Mouse (Mus musculus): ENCODE measurements around the gene Bves.
"Not testable (repeated sequence)": the region's sequence is repeated elsewhere in the genome, so short reads cannot be mapped to it uniquely, and the experiment has no call there.

The Bves gene

DNA sequence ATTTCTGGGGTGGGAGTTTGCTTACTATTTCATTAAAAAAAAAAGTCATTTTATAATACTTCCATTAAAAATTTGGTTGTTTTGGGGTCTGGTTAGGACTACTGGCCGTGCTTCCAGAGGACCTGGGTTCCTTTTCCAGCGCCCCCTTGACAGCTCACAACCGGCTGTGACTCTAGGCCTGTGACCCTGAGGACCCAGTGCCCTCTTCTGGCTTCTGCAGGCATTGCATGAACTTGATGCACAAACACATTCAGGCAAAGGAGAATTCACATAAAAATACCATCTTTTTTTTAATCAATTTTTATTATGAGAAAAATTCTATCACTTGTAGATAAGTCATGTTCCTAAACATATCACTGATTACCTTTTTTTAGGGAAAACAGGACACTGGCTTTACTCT, 12.6 kb downstream of the Bves start:
- not testable (repeated sequence) for DNase-seq (ENCODE audit: low read depth, low spot score)

GRCm38 (mm10) chr10:45356091-45356490, 20.5 kb downstream of the Bves start:
- no peak for DNase-seq (ENCODE audit: low read depth, low spot score)

DNA sequence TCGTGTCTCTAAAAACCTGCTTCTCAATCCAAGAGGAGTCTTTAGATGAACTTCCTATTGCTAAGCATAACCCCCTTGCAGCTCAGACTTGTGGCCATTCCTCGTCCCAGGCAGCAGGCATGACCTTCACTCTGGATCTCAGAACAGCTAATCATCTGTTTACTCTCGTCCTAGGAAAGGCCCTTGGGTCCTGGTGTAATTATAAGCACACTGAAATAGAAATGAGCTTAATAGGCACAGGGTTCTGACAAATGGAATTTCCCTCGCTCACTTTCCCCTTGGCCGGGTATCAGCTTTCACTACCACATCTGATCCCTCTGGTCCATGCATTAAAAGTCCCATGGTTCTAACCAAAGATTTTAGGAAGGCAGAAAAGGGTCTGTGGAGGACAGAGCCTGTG, 27.8 kb downstream of the Bves start:
- DNase-seq (ENCODE audit: low read depth, low spot score) = no peak

DNA sequence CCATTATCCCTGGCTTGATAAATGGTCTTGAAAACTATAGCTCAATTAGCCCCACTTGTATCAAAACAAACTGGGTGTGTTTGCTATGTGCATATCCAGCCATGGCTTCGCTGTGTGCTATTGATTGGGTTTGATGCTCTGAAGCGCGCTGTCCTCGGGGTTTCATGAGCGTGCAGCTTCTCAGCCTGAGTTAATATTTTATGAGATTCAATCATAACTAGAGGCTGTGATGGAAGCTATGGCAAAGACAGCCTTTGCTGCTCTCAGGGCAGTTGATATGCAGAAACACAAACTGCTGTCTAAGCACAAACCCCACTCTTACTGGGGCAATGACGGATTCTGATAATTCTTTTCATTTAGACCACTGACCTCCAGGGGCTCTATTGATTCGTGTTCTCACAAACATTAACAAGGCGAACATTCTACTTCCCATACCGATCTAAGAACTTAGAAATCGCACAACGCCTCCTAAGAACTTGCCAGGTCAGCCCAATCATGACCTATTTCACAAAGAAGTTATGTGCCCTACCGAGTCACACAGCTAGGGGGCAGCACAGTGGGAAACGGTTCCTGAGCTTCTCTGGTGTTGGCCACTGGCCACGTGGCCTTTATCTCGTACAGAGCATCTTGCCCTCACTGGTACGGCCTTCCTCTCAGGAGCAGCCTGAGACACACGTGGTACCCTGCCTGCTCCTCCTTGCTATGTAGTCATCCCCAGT, 31.6 kb downstream of the Bves start:
- no peak for DNase-seq (ENCODE audit: low read depth, low spot score)

GRCm38 (mm10) chr10:45369639-45370038, 34.1 kb downstream of the Bves start:
- DNase-seq (ENCODE audit: low read depth, low spot score) = no peak

DNA sequence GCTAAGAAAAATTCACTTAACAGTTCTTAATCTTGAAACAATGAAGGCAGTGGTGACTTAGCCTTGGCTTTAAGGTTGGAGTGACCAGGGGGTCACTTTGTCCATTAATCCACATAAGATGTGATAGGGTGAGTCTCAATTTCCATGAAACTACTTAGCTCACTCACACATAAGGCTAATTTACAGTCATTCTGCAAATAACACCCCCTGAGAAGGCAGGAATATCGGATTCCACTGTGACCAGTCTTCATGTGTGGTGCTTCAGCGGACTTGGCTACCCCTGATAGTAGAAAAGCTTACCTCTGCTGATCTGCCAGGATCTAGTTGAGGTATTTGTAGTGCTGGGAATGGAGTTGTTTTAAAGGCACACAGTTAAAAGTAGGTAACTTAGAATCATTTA, 35.0 kb downstream of the Bves start:
- no peak for DNase-seq (ENCODE audit: low read depth, low spot score)

DNA sequence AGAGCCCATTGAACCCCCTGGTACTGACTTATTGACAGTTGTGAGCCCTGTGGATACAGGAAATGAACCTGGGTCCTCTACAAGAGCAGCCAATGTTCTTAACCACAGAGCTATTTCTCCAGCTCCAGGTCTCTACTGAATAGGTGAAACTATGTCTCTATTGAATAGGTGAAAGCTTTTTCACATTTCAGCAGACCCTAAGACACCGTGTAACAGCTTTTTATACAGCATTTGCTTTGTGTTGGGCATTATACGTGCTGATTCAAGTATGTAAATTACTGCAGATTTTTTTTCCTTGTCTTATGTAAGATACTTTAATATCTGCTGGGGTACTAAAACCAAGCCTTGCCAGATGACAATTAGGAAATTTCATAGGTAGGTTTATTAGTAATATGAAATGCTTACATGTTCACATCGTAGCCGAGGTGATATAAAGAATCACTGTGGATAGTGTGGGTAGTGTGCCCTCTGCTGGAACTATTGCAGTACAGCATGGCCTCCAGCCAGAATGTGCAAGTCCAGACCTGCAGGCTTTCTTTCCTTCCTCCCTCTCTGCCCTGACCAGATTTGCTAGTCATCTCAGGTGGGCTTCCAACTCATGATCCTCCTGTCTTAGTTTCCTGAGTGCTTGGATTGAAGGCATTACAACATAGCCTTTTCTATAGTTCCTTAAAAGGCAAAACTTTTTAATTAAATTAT, 37.6 kb downstream of the Bves start:
- peak; percentile 71 for DNase-seq (ENCODE audit: low read depth, low spot score)

DNA sequence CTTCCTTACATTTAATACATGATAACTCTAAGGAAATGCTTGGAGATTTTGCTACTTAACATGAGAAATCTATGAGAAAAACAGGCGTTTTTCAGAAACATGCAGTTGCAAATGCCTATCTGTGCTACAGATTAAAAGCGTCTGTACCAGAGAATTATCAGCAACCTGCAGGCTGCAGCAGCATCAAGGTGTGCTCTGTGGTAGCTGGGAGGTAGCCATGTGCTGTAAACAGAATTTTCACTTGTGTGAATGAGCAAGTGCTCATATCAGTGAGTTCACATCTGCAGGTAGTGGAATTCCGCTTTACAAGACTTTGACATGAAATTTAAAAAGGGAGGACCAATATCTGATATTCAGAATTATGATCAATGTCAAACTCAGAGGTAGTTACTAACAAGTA, 42.7 kb downstream of the Bves start:
- no peak for DNase-seq (ENCODE audit: low read depth, low spot score)

DNA sequence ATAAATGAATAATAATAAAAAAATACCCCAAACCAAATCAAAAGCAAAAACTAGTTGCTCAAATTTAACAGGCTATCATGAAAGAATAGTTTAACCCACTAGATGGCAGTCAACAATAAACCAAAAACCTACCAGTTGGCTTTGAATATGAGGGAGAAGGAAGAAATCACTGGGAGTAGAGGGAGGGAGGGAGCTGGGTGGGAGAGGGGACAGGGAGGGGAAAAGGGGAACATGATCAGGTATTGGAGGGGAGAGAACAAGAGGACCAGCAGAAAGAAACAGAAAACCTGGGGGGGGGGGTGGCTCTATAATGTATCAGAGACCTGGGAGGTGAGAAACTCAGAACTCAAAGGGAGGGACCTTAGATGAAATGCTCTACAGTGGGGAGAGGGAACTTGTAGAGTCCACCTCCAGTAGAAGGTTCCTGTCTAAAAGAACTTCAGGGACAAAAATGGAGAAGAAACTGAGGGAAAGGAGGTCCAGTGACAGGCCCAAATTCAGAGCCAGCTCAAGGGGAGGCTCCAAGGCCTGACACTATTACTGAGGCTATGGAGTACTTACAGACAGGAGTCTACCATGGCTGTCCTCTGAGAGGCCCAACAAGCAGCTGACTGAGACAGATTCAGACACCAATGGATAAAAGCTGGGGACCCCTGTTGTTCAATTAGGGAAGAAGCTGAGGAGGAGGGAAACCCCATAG, 46.5 kb downstream of the Bves start:
- no peak for DNase-seq (ENCODE audit: low read depth, low spot score)

- DNase-seq (ENCODE audit: low read depth, low spot score) = no peak
These were observed 47.0 kb downstream of the Bves start for GRCm38 (mm10) chr10:45382637-45382958.

DNA sequence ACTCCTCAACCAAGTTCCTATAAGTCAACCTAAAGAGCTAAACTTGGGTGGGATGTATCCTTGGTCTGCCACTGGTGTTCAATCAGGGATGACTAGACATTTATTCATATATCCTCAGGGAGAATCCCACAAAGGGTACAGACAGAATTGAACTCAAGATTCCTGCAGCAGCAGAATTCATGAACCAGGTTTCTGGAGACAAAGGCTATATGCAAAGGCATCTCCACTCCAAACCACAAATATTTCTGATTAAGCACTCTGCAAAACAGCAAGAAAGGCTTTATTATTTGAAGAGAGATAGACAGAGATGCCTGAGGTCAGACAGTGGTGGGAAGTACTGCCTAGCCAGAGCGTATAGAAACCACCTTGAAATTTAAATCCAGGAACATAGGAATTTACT, 62.6 kb downstream of the Bves start:
- DNase-seq (ENCODE audit: low read depth, low spot score) = no peak

GRCm38 (mm10) chr10:45399702-45400243, 64.2 kb downstream of the Bves start:
- DNase-seq (ENCODE audit: low read depth, low spot score) = no peak

GRCm38 (mm10) chr10:45410624-45411341, 75.2 kb downstream of the Bves start:
- peak; percentile 69 for DNase-seq (ENCODE audit: low read depth, low spot score)

- peak; percentile 29 for DNase-seq (ENCODE audit: low read depth, low spot score)
These were observed 76.2 kb downstream of the Bves start for GRCm38 (mm10) chr10:45411741-45412140.

- DNase-seq (ENCODE audit: low read depth, low spot score) = no peak
These were observed 76.6 kb downstream of the Bves start for GRCm38 (mm10) chr10:45412144-45412543.

Measured in mesoderm, embryonic 11.5 days (tissue).